Mouse (Mus musculus): ENCODE measurements around the gene Mrps5.

The Mrps5 gene

GRCm38 (mm10) chr2:127622065-127622464 lies 35.0 kb downstream of the Mrps5 start:
- DNase-seq = peak in 1 of 2 experiments; percentile 34

- DNase-seq = no peak
Observed at GRCm38 (mm10) chr2:127624786-127625185, 37.8 kb downstream of the Mrps5 start.

GRCm38 (mm10) chr2:127625659-127626058 lies 38.6 kb downstream of the Mrps5 start:
- DNase-seq = no peak

- peak in 1 of 2 experiments; percentile 14 for DNase-seq
Observed at GRCm38 (mm10) chr2:127627354-127627753, 40.3 kb downstream of the Mrps5 start.

- peak; percentile 91 to 96 for DNase-seq
Observed at GRCm38 (mm10) chr2:127627990-127628570, 41.1 kb downstream of the Mrps5 start.

- DNase-seq = no peak
Observed at GRCm38 (mm10) chr2:127632601-127633000, 45.6 kb downstream of the Mrps5 start.

- no peak for DNase-seq
Observed at GRCm38 (mm10) chr2:127635581-127635980, 48.6 kb downstream of the Mrps5 start.

GRCm38 (mm10) chr2:127638973-127639372 lies 52.0 kb downstream of the Mrps5 start:
- no peak for DNase-seq

- DNase-seq = peak in 1 of 2 experiments; percentile 23
Observed at GRCm38 (mm10) chr2:127643728-127644704, 57.0 kb downstream of the Mrps5 start.

GRCm38 (mm10) chr2:127646875-127647274 lies 59.9 kb downstream of the Mrps5 start:
- DNase-seq = peak in 1 of 2 experiments; percentile 34

- DNase-seq = no peak
Observed at GRCm38 (mm10) chr2:127648145-127648544, 61.1 kb downstream of the Mrps5 start.

- no peak for DNase-seq
Observed at GRCm38 (mm10) chr2:127649921-127650320, 62.9 kb downstream of the Mrps5 start.

- DNase-seq = no peak
Observed at GRCm38 (mm10) chr2:127651601-127652000, 64.6 kb downstream of the Mrps5 start.

- no peak for DNase-seq
Observed at GRCm38 (mm10) chr2:127652335-127652734, 65.3 kb downstream of the Mrps5 start.

- DNase-seq = no peak
Observed at GRCm38 (mm10) chr2:127652805-127653204, 65.8 kb downstream of the Mrps5 start.

- DNase-seq = no peak
Observed at GRCm38 (mm10) chr2:127654786-127655185, 67.8 kb downstream of the Mrps5 start.

GRCm38 (mm10) chr2:127655419-127655818 lies 68.4 kb downstream of the Mrps5 start:
- DNase-seq = no peak

GRCm38 (mm10) chr2:127656086-127656720 lies 69.2 kb downstream of the Mrps5 start, which contains the start of gene Mal:
Gene Mal, minus strand, starts transcription at chr2:127656695.
- DNase-seq = peak; percentile 38 to 40

Data from cerebellum, postnatal 10 days (tissue).